Mouse (Mus musculus) lung, adult 2 months (tissue): ENCODE measurements around the gene Ttyh3. TPM values are rescaled to one million over a fixed set of nuclear protein-coding genes. Genes with fewer than 3 reads are reported as not detected.

Source experiments
- DNase-seq: peaks from one replicate; pipeline ENCODE4 v3.0.0; 2022
- H3K4me1 ChIP-seq: fragments of 200-500 bp; 2 replicates; pipeline ENCODE4 v1.6.1; 2011; ENCODE audit warnings: low read length; ENCODE audit not compliant: control insufficient read depth, insufficient read depth
- H3K4me3 ChIP-seq: fragments of 200-500 bp; replicated peaks from 2 replicates; pipeline ENCODE3; 2011; ENCODE audit warnings: low read depth, mild to moderate bottlenecking, control low read depth, low read length; ENCODE audit errors: extremely low read depth
- CTCF ChIP-seq: fragments of 200-500 bp; IDR thresholded peaks from 2 replicates; pipeline ENCODE4 v1.5.1; 2011; ENCODE audit warnings: mild to moderate bottlenecking, low read length, control low read depth; ENCODE audit not compliant: insufficient read depth
- POLR2A ChIP-seq: fragments of 200-500 bp; IDR thresholded peaks from 2 replicates; pipeline ENCODE4 v1.6.1; 2011; ENCODE audit warnings: low read depth, mild to moderate bottlenecking, control low read depth, low read length, borderline replicate concordance; ENCODE audit errors: extremely low read depth
- WGBS: fragments of 180-500 bp; shearing (Covaris S2); methylation state at CpG from one replicate; pipeline ENCODE4 v1.1.7; 2018; 5-methylcytosine and 5-hydroxymethylcytosine counted together
- polyA plus RNA-seq: library from polyadenylated mRNA; depleted of rRNA; stranded (reverse); fragments of >200 nt; gene quantifications from 2 replicates; pipeline ENCODE4 v1.2.3, GENCODE M21; 2012

The Ttyh3 gene
- polyA plus RNA-seq, 1 experiment, result 117 TPM

DNA sequence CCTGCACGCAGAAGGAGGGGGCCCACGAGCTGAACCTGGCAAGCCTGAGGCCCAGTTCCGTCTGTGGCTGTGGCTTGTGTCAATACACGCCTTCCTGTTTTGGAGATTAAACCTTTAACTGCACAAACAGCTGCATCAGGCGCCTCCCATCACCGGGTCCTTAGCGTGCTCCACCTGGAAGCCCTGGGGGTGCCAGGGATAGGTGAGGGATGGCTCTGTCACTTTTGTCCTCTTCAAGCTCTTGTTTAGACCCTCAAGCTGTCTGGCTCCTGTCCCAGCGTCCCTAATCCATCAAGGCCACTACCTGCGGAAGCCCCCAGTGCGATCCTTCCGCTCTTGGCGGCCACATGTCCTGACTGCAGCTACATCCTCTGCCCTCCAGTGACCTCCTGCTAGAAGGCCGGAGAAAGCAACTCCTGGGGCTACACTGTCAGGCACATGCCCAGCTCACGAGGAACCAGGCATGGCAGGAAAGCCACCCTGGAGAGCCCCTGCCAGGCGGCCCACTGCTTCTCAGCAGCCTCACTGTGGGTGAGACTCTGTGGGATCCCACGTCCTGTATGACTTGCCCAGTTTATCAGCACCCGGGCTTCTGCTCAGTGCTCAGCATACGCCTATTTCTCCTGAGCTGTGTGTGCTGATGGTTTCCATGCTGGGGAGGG lies 51.8 kb downstream of the Ttyh3 start:
- no peak overlapping the region for H3K4me3 ChIP-seq

DNA sequence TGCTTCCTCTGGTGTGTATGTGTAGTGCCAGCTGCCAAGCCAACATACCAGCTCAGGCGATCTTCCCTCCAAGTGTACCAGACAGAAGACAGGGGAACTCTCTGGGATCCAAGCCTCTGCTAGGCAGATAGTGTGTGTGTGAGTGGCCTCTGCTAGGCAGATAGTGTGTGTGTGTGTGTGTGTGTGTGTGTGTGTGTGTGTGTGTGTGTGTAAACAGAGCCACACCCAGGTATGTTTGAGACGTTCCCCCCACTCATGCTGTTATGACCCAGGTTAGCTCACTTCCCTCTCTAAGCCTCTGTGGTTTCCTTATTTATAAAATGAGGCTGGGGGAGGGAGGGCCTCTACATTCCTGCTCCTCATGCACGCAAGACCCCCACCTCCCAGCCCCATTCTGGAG lies 52.4 kb downstream of the Ttyh3 start:
- 17% methylated on average over 3 of the region's 3 CpGs for WGBS
- no peak for DNase-seq
- Histone ChIP-seq H3K4me3 (no peak overlapping the region), H3K4me1 (peaks cover 7% of the 10 kb centered on the region)
- TF ChIP-seq CTCF (no peak), POLR2A (no peak)

More for the DNA sequence above, 51.8 kb downstream of the Ttyh3 start:
- H3K4me1 ChIP-seq, result peaks cover 7% of the 10 kb centered on the region
- DNase-seq, result peak; percentile 61
- WGBS, result 25% methylated on average over 18 of the region's 18 CpGs
- no peak for TF ChIP-seq POLR2A

DNA sequence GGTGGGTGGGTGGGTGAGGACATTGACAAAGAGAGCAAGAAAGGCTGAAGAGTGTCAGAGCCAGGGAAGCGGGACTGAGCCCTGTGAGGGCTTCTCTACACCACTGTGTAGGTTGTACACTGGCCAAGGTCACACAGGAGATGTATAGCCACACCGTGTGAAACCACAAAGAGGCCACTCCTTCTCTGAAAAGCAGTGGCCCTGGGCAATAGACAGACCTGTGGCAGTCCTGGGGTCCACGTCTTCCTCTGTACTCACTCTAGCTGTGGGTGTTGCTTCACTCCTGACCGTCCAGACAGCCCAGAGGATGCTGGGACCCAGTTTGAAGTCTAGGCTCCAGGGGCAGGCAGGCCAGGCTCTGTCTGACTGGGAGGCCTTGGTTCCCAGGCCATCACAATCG lies 54.0 kb downstream of the Ttyh3 start:
- DNase-seq, result no peak
- Histone ChIP-seq H3K4me3 (no peak overlapping the region), H3K4me1 (peaks cover 7% of the 10 kb centered on the region)
- no peak for TF ChIP-seq CTCF
- no peak for TF ChIP-seq POLR2A
- WGBS, result 80% methylated on average over 5 of the region's 5 CpGs

DNA sequence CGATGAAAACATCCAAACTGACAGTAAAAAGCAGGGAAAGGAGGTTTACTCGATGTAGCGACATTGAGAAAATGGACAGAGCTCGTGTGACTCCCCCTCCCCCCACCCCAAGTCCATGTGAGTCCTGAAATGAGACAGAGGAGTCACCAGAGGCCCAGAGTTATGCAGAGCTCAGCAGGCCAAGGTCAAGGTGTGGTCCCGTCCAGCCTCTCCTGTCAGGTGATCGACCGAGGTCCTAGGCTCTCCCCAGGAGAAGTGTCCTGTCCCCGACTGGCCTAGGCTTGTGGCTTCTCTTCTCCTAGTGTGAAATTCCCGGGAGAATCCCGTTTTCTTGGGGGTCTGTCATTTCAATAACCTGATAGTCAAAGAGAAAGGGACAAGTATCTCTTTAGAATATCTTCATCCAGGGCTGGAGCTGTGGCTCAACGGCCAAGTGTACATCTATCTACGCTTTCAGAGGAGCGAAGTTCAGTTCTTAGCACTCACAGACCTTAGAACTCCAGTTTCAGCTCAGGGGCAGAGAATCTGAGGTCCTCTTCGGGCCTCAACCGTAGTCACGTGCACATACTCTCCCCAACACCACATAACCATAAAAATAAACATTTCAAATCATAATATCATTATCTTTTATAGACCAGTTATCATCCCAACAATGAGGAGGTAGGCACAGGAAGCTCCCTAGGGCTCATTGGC lies 59.6 kb downstream of the Ttyh3 start:
- H3K4me3 ChIP-seq, result no peak overlapping the region
- H3K4me1 ChIP-seq, result no peaks in the 10 kb centered on the region
- DNase-seq, result no peak
- TF ChIP-seq CTCF (no peak), POLR2A (no peak)
- WGBS, result 87% methylated on average over 16 of the region's 16 CpGs

DNA sequence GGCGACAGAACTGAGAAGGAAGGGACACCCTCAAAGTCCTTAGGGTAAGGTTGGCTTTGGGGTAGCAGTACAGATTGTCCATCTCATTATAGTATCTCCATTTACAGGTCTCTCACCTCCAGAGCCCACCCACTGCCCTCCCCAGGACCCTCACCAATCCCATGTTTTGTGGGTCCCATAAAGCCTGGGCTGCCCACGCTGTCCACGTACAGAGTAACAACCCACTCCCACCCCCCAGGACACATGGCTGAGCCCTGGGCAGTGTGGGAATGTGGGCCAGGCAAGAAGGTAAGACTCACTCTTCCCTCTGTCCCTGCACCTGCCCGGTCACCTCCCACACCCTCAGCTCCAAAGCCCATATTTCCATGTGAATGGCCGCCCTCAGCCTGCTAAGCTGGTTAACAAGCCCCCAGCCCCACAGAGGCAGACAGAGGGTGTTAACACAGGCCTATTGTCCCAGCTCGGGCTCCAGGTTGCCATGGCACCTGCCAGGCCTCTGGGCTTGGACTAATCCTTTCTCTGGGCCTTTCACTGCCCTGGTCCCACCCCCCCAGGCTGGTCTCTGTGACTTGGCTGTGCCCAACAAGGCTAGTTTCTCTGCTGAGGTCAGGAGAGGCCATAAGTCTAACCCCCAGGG lies 65.0 kb downstream of the Ttyh3 start:
- TF ChIP-seq CTCF (no peak), POLR2A (no peak)
- no peak for DNase-seq
- no peak overlapping the region for H3K4me3 ChIP-seq
- no peaks in the 10 kb centered on the region for H3K4me1 ChIP-seq
- WGBS, result 84% methylated on average over 6 of the region's 6 CpGs

DNA sequence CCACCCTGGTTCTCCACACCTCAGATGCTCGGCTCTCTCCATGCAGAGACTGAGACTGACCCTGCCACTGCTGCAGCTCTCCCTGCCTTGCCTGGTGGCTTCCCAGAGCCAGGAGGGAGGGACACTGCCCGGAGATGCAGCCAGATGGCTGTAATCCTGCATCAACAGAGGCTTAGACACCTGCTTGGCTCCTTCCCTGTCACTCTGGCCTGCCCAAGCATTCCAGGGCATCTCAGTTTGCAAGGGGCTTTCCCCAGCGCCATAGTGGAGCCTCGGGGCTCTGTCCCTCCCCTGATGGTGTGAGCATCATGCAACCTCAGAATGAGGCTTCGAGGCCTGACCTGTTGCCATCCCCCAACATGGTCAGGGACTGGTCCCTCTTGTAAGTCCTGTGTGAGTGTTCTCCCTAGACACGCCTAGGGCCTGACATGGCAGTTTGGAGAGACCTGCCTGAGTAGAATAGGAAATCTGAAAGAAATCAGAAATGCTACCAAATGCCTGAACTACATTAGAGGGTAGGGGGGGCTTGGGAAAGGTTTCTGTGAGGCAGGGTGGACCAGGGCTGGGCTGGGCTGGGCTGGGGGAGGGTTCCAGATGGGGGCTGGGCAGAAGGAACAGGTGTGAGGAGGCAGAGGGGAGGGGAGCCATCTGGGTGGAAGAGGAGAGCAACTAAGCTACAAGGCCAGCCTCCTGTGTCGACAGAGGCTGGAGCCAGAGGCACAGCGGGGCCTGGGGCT lies 65.7 kb downstream of the Ttyh3 start:
- H3K4me3 ChIP-seq, result no peak overlapping the region
- no peak for DNase-seq
- 64% methylated on average over 8 of the region's 8 CpGs for WGBS
- TF ChIP-seq CTCF (no peak), POLR2A (no peak)
- no peaks in the 10 kb centered on the region for H3K4me1 ChIP-seq

DNA sequence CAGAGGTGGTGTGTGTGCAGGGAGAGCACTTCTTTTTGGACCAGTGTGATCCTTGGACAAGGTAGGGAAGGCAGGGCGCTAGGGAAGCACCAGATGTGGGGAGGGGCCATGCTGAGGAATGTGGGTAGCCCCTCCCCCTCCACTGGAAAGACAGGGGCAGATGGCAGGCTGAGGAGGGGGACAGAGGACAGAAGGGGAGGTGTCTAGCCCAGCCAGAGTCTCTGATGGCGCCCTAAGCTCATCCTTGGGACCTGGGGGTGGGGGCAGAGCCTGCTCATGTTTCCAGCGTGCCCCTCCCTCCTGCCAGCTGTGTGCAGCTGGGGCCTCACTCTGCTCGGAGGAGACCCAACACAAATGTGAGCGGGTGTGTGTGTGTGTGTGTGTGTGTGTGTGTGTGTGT lies 67.3 kb downstream of the Ttyh3 start:
- no peaks in the 10 kb centered on the region for H3K4me1 ChIP-seq
- TF ChIP-seq POLR2A (no peak), CTCF (no peak)
- no peak for DNase-seq
- H3K4me3 ChIP-seq, result no peak overlapping the region
- 49% methylated on average over 5 of the region's 5 CpGs for WGBS

DNA sequence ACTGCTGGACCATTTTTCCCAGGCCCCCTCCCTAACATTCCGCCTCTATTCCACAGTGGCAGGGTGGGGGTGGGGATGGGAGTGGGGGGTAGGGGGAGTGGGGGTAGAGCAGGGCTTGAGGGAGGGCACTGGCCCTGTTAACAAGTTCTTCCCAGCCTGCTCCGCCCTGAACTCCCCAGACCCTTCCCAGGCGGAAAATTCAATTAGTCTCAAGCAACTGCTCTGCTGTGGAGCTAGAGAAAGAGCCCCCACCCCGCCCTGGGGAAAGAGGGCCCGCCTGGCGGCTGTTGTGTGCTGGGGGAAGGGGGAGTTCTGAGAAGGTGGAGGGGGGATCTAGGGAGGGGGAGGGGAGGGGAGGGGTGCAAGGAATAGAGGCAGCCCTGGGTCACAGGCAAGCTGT lies 69.1 kb downstream of the Ttyh3 start:
- TF ChIP-seq POLR2A, result no peak
- TF ChIP-seq CTCF, result no peak
- WGBS, result 66% methylated on average over 6 of the region's 6 CpGs
- DNase-seq, result no peak
- Histone ChIP-seq H3K4me1 (0 out of 2 replicates have a peak, but pooled peaks cover 2% of the 10 kb centered on the region), H3K4me3 (no peak overlapping the region)

DNA sequence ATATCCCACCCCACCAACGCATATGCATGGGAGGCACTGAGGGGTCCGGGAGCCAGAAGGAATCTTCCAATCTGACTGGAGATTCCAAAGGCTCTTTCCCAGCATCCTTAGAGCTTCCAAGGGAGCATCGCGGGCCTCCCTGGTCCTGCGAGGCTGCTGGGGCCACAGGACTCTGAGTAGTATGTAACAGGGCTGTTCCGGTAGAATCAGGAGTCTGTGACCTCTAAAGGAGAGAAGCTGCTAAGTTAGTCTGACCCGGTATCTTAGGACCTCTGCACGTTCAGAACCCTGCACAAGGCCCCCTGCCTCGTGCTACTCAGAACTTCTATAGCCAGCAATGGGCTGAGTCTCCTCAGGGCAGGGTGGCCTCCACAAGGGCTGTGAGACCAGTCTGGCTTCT lies 69.6 kb downstream of the Ttyh3 start:
- H3K4me3 ChIP-seq, result no peak overlapping the region
- DNase-seq, result no peak
- TF ChIP-seq POLR2A (no peak), CTCF (no peak)
- 81% methylated on average over 9 of the region's 9 CpGs for WGBS
- H3K4me1 ChIP-seq, result 0 out of 2 replicates have a peak, but pooled peaks cover 2% of the 10 kb centered on the region

DNA sequence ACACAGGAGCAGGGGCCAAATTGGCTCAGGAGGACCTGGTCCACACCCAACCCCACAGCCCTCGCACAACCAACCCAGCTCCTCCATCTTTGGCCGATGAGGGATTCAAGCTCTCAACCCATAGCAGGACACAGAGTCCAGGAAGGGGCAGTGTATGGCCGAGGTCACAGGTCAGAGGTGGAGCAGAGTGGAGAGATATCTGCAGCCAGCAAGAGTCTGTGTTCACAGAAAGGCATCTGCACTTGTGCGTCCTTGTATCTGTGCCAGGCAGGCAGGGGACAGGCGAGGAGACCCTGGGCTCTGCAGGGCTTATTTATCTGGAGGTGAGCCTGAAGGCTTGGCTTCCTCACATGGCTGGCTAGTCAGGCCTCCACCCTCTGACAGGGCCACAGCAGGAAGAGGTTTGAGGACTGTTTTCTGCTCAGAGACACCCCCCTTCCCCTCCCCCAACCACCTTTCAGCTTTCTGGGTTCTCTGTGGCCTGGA lies 73.4 kb downstream of the Ttyh3 start:
- no peak for DNase-seq
- TF ChIP-seq CTCF (no peak), POLR2A (no peak)
- WGBS, result 47% methylated on average over 5 of the region's 5 CpGs

More for the DNA sequence above, 73.4 kb downstream of the Ttyh3 start:
- Histone ChIP-seq H3K4me3 (no peak overlapping the region), H3K4me1 (0 out of 2 replicates have a peak, but pooled peaks cover 2% of the 10 kb centered on the region)
